Mouse (Mus musculus) embryo, embryonic 11.5 days (tissue): ENCODE measurements around the gene B4galnt4.

ENCODE experiments used
- DNase-seq: peaks from one replicate; pipeline ENCODE4 v3.0.0-alpha.2; 2012; ENCODE audit warnings: low read depth, low spot score

B4galnt4 gene

DNA sequence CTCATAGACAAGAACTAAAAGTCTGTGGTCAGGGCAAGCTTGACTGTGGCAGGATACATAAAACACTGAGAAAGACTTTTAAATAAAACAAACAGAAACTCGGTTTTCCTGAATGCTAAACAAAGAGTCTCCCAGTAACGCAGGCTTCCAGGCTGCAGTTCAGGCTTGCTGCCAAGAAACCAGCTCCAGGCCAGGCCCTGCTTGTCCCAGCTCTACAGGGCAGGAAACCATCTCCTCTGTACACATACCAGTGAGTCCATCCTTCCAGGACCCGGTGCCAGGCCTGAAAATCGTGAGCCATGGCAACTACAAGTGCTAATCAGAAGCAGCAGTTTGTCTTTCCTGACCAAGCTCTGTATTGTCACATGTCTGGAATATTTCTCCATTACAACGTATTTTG lies 19.2 kb upstream of the B4galnt4 start:
- DNase-seq = no peak

DNA sequence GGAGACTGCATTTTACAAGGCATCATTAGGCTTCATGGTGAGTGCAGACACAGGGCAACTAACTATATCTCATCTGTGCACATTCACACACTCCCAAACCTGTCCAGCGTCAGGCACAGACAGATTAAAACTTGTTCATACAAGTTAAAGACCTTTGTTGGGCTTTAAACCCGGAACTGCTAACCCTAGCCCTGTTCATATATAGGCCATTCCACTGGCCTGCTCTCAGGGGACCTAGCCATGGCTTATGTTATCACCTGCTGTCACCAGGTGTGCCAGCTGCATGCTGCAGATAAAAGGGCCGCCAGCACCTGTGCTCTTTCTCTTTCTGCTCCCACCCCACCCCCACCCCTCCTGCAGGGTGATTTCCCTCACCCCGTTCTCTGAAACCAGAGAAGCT lies 18.4 kb upstream of the B4galnt4 start:
- DNase-seq = no peak

DNA sequence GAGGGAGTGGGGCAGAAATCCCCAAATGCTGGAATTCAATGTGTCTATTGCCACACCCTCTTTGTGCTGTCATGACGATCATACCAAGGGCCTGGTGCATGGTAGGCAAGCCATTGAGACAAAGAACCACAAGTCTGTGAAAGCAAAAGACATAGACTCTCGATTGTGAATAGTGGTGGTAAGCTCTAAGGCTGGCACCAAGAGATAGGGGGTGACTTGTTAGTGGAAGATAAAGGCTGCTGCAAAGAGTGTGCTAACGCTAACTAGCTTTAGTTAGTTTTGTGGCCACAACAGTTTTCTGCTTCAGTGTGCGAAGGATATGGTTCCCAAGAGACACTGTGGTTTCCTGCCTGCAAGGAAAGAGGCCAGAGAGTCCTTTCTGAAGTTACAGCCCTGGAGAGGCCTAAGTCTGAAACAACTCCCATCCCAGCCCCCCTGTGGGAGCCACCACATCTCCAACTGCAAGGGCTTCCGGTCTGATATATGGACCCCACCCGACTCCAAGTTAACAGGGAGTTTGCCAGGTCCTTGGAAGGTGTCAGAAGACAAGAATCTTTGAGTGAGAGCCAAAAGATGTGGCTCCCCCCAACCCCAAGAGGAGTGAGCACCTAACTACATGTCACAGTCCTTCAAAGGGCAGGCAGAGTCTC lies 13.8 kb upstream of the B4galnt4 start:
- no peak for DNase-seq

DNA sequence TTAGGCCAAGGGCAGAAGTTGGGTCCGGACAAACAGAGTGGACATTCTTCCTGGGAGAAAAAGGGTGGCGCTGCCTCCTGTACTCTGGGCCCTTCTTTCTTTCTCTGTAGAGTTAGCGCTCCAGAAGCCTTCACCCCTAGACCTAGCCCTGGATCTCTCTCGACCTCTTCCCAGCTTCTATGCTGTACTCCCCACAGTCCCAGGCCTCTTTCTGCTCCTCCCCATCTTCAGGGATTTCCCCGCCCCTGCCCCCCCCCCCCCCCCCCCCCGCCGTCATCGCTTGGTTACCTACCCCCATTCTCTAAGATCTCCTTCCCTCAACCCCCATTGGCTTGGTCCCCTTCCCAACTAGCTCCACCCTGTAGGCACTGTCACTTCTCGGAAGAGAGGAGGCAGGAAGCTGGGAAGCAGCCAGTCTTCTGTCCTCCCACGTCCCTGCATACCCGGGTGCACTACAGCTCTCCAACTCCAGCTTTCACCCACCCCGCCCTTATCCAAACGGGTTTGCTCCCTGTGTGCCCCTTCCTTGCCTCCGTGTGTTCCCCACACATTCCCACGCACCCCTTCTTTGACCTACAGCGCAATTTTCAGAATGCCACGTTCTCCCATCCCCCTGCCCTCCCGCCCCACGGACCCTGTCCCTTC lies 13.2 kb upstream of the B4galnt4 start:
- no peak for DNase-seq

DNA sequence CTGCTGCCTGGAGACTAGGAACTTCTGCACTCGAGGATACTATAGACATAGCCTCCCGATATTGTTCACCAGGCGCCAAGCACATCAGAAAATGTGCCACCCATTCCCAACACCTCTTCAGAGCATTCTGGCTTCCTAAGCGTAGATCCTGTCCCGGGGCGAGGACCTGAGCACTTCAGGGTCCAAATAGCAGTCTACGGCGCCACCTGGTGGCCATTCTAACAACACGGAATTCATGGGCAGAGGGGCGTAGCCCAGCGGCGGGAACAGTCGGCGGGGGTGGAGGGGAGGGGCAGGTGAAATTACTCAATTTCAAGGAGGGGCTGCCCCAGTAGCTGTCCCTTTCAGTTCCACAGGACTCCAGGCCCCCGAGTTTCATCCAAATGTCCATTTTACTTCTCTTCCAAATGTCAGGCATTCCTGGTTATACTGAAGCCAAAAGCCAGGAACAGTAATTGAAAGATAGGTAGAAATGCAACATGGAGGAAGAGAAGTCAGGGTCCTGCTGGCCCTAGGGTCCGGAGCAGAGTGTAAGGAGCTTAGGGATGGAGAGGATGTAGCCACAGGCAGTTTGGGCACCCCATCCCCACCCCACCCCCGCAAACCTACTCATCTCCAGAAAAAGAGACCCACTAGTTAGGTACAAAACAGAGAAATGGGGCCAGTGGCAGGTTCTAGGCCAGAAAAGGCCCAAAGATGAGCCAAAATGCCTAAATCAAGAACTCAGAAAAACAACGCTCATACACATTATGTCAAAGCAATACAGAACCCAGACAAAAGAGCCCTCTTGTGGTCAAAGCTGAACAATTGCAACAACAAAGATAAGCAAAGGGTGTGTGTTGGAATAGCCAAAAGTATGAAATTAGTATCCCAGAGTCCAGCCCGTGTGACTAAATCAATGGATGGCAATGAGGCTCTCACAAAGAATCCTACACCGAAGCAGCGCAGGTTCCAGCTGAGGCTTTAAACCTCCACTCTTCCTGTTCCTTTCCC lies 12.4 kb upstream of the B4galnt4 start:
- DNase-seq = peak; percentile 92

DNA sequence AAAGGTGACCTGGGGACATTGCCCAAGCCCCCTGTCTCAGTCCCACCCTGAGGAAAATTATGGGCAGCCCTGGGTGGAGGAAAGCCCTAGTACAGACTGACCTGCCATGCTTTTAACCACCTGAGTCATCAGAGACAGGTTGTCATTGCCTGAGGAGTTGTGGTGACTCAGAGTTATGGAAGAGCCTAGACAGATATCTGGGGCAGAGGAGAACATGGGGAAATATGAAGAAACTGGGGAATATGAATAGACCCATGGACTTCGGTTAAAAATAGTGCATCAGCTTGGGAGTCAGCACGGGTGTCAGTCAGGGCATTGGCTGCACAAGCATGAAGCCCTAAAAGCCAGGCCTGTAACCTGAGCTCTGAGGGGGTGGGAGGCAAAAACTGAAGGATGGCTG lies 11.6 kb upstream of the B4galnt4 start:
- DNase-seq = no peak

DNA sequence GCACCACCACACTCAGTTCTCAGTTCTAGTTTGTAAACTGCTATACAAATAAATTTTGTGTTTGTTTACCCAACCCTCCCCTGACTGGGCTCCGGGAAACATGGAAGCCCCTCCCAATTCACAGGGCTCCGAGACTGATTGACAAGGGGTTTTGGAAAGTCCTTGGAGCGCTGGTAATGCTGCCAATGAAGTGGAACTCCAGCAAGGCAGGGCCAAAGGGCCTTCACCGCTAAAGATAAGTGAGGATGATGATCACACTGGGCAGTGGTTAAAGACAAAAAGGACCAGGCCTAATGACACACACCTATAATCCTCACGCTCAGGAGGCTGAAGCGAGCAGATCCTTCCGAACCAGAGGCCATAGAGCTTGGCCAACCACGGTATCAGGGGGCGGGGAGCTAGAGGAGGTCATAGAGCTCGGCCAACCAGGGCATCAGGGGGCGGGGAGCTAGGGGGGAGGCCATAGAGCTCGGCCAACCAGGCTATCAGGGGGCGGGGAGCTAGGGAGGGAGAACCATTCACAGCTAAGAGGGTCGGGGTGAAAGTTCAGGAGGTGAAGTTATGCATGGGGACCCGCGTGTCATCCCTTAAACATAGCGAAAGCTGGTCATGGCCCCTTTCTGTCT lies 9.7 kb upstream of the B4galnt4 start:
- no peak for DNase-seq

DNA sequence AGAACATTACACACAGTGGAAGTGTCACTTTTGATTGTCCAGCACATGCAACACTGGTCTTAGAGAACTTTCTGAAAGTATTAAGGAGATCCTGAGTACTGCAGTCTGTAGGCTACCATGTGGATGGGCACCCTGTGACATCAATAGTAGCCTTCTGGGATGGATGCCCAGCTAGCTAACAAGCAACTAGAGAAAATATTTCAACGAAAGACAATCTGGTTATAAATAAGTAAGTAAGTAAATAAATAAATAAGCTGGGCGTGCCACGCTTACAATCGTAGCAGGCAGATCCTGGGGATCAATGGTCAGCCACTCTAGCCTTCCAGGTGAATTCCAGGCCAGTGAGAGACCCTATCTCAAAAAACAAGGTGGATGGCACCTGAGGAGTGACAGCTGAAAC lies 8.9 kb upstream of the B4galnt4 start:
- DNase-seq = no peak

DNA sequence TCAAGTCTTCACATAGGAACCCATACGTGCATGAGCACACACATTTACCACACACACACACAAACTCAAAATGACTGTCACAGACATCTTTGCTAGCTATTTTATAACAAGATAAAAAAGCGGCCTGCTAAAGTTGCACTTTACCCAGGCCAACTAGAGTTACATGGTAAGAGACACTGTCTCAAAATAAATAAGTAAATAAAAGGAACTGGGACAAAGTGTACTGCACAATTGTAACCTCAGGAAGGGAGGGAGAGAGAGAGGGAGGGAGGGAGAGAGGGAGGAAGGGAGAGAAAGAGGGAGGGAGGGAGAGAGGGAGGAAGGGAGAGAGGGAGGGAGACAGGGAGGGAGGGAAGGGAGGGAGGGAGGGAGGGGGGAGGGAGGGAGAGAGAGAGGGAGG lies 8.5 kb upstream of the B4galnt4 start:
- DNase-seq = no peak

DNA sequence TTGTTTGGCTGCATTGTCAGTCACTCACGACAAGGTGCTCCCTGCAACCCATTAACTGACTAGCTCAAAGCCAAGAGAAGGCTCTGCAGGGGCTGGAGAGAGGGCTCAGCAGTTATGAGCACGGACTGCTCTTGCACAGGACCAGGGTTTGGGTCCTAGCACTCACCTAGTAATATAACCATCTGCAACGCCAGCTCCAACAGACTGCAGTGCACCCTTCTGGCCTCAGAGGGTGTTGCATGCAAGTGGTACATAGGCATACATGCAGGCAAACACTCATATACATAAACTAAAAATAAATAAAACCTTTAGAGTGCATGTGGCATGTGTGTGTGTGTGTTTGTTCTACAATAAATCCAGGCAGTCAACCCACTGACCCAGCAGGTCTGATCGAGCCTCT lies 5.1 kb upstream of the B4galnt4 start:
- no peak for DNase-seq

DNA sequence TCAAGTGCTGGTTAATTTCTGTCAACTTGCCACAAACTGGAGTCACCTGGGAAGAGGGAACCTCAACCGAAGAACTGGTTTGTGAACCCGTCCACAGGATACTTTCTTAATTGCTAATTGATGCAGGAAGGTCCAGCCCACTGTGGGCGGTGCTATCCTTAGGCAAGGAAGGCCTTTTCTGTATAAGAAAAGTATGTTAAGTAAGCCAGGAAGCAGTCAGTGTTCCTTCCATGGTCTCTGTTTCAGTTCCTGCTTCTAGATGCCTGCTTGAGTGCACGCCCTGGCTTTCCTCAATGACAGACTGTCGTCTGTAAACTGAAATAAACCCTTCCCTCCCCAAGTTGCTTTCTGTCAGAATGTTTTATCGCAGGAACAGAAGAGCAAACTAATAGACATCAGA lies 3.9 kb upstream of the B4galnt4 start:
- no peak for DNase-seq

DNA sequence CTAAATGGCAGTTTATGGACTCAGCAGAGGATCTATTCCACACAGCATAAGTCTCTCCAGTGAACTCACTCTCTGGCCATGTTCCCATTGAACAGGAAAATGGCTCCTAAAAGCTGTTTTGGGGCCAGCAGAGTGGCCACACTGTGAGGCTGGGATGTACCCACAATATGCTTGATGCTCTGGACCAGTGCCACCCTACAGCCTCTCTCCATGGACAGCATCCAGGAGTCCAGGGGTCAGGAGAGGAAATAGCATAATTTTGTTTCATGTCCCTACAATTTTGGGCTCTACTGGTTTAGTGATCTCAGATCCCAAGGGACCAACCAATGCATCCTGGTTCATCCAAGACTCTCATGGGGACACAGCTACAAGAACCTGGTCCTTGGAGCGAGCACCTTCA lies 3.4 kb upstream of the B4galnt4 start:
- no peak for DNase-seq

DNA sequence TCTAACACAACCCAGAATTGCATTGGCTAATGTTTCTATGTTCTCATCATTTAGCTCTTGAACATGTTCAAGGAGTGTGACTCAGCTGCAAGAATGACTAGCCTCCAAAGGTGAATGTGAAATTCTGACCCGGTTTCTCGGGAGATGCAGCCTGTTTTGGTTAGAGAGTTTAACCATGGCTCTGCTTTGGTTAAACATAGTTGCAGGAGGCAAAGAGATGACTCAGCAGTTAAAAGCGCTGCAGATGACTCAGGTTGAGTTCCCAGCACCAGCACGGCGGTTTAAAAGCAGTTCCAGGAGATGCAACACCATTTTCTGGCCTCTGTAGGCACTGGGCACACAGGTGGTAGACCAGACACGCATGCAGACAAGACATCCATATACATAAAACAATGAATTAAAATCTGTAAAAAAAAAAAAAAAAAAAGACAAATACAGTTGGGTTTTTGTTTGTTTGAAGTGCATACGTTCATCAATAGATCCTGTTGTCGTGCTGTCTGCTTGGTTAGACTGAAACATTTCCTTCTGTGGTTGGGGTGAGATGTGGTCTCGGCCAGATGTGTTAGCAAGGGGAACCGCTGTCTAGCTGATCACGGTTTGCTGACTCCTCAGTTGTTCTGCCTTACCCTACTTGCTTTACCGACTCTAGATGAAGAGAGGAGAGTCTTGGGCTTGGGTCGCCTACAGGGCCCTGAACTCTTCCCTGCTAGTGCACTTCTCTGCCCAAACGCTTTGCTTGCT lies 2.1 kb upstream of the B4galnt4 start:
- DNase-seq = no peak

DNA sequence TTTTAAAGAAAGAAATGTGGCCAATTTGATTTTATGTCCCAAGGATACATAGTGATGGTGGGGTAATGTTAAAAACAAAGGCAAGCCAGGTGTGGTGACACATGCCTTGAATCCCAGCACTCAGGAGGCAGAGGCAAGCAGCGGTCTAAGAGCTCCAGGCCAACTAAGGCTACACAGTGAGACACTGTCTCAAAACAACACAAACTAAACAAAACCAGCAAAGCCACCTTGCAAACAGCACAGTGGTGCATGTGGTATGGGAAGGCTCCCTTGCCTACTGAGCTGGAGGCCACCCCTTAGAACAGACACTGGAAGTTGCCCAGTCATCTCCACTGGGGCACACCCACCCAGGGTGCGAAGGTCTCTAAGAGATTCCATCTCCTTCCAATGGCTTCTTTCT lies 975 bp upstream of the B4galnt4 start:
- DNase-seq = no peak

DNA sequence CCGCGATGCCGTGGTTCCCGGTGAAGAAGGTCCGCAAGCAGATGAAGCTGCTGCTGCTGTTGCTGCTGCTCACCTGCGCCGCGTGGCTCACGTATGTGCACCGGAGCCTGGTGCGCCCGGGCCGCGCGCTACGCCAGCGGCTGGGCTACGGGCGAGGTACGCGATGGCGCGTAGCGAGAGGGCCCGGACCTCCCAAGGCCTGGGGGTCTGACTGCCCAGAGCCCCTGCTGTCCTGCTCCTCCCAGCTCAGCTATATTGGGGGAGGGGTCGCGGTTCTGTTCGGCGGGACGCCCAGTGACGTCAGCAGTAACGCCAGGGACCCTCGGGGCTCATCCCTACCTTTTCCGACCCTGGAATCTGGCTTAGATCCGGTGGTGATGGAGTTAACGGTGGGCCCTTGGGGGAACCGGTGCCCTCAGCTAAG lies 377 bp downstream of the B4galnt4 start:
- no peak for DNase-seq

DNA sequence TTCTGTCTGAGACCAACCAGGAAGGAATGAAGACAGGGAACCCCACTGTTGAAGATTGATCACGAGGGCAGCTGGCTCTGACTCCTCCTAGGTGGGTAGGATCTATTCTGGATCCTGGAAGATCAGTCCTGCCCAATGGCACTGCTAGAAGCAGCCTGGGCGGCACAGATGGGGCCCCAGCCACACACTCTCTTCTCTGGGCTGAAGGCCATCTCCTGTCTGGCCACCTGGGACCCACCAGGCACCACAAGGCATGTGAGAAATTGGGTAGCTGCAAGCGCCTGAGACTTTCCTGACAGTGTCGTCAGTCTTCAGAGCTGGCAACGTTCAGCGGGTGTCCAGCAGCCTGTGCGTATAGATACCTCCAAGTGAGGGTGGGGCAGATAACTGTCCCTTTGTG lies 1.6 kb downstream of the B4galnt4 start:
- DNase-seq = no peak

DNA sequence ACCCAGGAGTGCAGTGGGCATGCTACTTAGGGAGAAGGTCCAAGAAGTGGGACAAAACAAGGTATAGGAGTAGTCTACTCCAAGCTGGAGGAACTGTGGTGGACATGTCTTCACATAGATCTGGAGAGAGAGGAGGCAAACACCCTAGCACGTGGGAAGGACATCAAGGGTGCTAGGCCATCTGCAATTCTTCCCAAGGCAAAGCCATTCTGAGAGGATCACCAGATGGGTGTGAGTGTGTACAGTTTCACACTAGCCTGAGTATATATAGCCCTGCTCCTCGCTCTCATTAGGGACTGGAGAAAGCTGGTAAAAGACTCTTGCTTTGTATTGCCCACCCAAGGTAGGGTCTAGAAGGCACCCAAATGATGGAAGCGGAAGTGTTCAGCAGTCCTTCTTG lies 2.4 kb downstream of the B4galnt4 start:
- DNase-seq = no peak

DNA sequence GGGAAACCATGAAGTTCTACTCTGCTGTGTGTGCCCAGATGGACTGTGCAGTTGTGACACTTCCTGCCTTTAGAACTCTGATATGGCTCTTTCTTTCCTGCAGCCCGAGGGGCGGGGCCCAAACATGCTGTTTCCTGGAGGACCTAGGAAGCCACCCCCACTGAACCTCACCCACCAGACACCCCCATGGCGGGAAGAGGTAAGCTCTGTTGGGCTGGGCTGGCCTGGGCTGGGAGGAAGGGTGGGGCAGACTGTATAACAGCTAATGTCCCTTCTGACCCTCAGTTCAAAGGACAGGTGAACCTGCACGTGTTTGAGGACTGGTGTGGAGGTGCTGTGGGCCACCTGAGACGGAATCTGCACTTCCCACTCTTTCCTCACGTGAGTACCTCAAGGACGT lies 3.3 kb downstream of the B4galnt4 start:
- DNase-seq = no peak

DNA sequence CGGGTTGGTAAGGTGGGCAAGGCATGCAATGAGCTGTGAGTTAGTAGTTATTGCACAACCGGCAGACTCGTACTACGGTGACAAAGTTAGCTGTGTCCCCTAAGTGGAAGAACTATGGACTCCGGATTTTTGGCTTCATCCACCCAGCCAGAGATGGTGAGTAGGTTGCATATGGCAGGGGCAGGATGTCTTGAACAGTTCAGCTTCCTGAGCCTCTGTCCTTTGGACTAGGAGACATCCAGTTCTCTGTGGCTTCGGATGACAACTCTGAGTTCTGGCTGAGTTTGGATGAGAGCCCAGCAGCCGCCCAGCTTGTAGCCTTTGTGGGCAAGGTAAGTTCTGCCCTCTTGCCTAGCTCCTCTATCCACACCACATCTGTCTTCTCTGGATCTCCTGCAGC lies 3.7 kb downstream of the B4galnt4 start:
- DNase-seq = no peak

DNA sequence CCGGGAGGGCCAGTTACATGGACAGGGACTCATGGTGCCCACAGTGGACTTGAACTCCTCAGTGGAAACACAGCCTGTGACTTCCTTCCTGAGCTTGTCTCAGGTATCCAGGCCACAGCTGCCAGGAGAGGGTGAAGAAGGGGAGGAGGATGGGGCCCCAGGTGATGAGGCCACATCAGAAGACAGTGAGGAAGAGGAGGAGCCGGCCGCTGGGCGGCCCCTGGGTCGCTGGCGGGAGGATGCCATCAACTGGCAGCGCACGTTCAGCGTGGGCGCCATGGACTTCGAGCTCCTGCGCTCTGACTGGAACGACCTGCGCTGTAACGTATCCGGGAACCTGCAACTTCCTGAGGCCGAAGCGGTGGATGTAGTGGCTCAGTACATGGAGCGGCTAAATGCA lies 7.4 kb downstream of the B4galnt4 start:
- DNase-seq = no peak

DNA sequence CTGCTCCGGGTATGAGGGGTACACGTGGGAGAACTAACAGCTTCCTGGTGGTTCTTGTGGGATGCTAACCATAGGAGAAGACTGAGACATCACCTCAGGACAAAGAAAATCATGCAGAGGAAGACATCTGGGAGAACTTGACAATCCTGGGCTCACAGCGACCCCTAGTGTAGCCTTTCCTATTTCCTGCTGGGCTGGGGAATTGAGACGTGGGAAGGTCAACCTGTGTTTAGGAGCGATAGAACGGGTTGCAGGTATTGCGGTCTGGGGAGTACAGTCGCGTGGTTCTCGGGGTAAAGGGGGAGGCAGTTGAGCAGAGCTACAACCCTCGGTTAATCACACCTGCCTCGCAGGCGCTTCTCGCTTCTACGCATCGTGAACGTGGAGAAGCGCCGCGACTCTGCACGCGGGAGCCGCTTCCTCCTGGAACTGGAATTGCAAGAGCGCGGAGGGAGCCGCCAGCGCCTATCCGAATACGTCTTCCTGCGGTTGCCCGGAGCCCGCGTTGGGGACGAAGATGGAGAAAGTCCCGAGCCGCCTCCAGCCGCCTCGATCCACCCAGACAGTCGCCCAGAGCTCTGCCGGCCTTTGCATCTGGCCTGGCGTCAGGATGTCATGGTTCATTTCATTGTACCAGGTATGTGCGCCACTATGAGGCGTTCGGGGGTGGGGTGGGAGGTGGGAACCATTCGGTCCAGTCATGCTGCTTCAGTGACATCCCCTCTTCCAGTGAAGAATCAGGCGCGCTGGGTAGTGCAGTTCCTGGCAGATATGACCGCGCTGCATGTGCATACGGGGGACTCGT lies 9.4 kb downstream of the B4galnt4 start:
- peak; percentile 79 for DNase-seq
